Mouse (Mus musculus) CH12.LX (cell line): ENCODE measurements around the gene Hspa4l.

Source experiments
- CTCF ChIP-seq, 2 experiments: IDR thresholded peaks in 1 of 2; conservative IDR thresholded peaks in 1 of 2; 2 replicates each; pipeline ENCODE4 v1.5.1; 2011 to 2012; ENCODE audit warnings: low read depth in 2 of 2, low read length in 2 of 2, improper control_type of control experiment in 1 of 2, inconsistent platforms in 1 of 2, mild to moderate bottlenecking in 1 of 2, moderate library complexity in 1 of 2
- ELF1 ChIP-seq: IDR thresholded peaks from 2 replicates; pipeline ENCODE4 v1.6.1; 2014; ENCODE audit warnings: low read depth, mild to moderate bottlenecking, inconsistent platforms, low read length, improper control_type of control experiment
- EP300 ChIP-seq: IDR thresholded peaks from 2 replicates; pipeline ENCODE4 v1.6.1; 2011; ENCODE audit warnings: low read length, improper control_type of control experiment
- MAZ ChIP-seq: IDR thresholded peaks from 2 replicates; pipeline ENCODE4 v1.6.1; 2012; ENCODE audit warnings: low read depth, mild to moderate bottlenecking, inconsistent platforms, low read length, improper control_type of control experiment, moderate library complexity
- MEF2A ChIP-seq: IDR thresholded peaks from 2 replicates; pipeline ENCODE4 v1.6.1; 2014; ENCODE audit warnings: low read depth, mild to moderate bottlenecking, inconsistent platforms, low read length, improper control_type of control experiment, borderline replicate concordance
- POLR2A ChIP-seq: IDR thresholded peaks from 2 replicates; pipeline ENCODE4 v1.6.1; 2011; ENCODE audit warnings: low read depth, mild to moderate bottlenecking, improper control_type of control experiment, low read length
- POLR2AphosphoS2 ChIP-seq: IDR thresholded peaks from 2 replicates; pipeline ENCODE4 v1.6.1; 2011; ENCODE audit warnings: low read depth, low read length, improper control_type of control experiment
- RAD21 ChIP-seq: IDR thresholded peaks from 2 replicates; pipeline ENCODE4 v1.6.1; 2011; ENCODE audit warnings: low read depth, mild to moderate bottlenecking, low read length, improper control_type of control experiment, moderate library complexity
- RCOR1 ChIP-seq: conservative IDR thresholded peaks from 2 replicates; pipeline ENCODE4 v1.6.1; 2012; ENCODE audit warnings: low read depth, mild to moderate bottlenecking, inconsistent platforms, low read length, improper control_type of control experiment
- UBTF ChIP-seq: IDR thresholded peaks from 2 replicates; pipeline ENCODE4 v1.6.1; 2012; ENCODE audit warnings: low read depth, mild to moderate bottlenecking, inconsistent platforms, low read length, improper control_type of control experiment, moderate library complexity
- USF1 ChIP-seq: IDR thresholded peaks from 2 replicates; pipeline ENCODE4 v1.6.1; 2014; ENCODE audit warnings: low read depth, mild to moderate bottlenecking, inconsistent platforms, low read length, improper control_type of control experiment
- ZNF384 ChIP-seq: IDR thresholded peaks from 2 replicates; pipeline ENCODE4 v1.6.1; 2012; ENCODE audit warnings: low read depth, low read length, improper control_type of control experiment, inconsistent platforms

DNA sequence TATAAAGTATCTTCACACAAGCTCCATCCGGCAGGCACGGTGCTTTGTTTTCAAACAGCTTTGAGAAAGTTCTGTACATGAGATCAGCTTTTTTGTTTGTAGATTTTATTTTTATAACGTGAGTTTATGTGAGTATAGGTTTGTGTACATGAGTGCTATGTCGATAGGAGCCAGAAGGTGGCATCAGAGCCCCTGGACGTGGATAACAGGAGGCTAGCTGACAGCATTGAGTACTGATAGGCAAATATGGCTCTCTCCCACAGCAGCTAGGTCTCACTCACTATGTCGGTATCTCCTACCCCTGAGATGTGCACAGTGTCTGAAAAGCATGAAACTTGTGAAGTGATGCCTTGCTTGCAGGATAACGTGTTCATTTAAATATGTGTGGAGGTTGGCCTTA is 54.2 kb downstream of the Hspa4l start:
- TF ChIP-seq RCOR1 = no peak
- no peak for TF ChIP-seq POLR2A
- TF ChIP-seq USF1 = no peak
- no peak for TF ChIP-seq UBTF
- no peak for TF ChIP-seq ZNF384
- TF ChIP-seq POLR2AphosphoS2 = no peak
- no peak for TF ChIP-seq MAZ
- peak; percentile 44 to 83 for TF ChIP-seq CTCF (conservative IDR thresholded peaks at IDR 0.05 in 1 of 2, IDR thresholded peaks at IDR 0.05 in 1 of 2; ENCODE audit: low read depth in 2 of 2, low read length in 2 of 2)
- no peak for TF ChIP-seq EP300
- TF ChIP-seq MEF2A = 0 out of 2 replicates have a peak, but pooled peaks have one; percentile 57
- peak; percentile 21; the same call in 1 of the 2 replicates for TF ChIP-seq ELF1
- peak; percentile 75 for TF ChIP-seq RAD21
